Mouse (Mus musculus): ENCODE data around the gene Fv1.
"Not testable (repeated sequence)": the region's sequence is repeated elsewhere in the genome, so short reads cannot be mapped to it uniquely, and the experiment has no call there.

Fv1 gene

DNA sequence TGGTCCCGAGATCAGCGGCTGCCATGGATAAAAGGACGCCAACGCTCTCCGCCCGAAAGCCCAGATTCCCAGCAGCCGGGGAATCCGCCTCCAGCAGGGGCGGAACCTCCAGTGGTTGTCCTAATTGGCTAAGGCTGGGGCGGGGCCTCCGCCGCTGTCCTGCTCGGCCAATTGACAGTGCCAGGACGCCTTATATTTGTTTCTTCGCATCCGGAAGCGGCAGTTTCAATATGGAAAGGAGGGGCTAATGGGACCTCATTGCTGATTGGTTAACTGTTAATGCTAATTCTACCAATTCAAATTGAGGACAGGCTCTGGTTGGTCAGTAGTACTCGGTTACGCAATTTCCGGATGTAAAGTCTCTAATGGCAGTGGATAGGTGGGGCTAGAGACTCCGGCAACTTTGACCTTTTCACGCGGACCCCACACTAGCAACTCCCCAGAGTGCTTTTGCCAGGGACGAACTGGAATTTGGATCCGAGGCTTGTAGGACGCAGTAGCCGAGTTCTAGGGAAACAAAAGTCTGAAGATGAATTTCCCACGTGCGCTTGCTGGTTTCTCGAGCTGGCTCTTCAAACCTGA lies at the start of gene Fv1, which contains the start of gene Miip:
Gene Fv1, plus strand, starts transcription at position 530 of the 582 bp plus-strand sequence.
Gene Miip, minus strand, starts transcription at position 367 of the 582 bp plus-strand sequence.
- peak; percentile 97 for DNase-seq

- DNase-seq: not testable (repeated sequence)
Measured at GRCm38 (mm10) chr4:147819659-147820058, 49.1 kb upstream of the Fv1 start.

- DNase-seq: not testable (repeated sequence)
Measured at GRCm38 (mm10) chr4:147821414-147821813, 47.4 kb upstream of the Fv1 start.

DNA sequence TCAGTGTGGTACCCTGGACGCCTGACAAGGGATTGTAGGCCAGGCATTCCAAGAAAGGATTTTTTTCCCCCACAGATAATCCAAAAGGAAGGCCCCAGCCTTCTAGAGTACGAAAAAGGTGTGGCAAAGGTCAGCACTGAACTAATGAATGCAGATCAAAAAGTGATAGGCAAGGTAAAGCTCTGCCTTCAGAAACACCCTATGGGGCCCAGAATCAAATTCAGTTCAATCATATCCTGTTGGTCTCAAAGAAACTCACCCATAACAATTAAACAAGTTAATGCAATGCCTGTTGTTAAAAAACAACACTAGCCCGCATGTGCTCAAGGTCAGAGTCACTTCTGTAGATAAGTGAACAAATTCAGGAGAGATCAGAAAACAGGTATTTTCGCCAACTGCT lies 44.4 kb upstream of the Fv1 start:
- DNase-seq: no peak

DNA sequence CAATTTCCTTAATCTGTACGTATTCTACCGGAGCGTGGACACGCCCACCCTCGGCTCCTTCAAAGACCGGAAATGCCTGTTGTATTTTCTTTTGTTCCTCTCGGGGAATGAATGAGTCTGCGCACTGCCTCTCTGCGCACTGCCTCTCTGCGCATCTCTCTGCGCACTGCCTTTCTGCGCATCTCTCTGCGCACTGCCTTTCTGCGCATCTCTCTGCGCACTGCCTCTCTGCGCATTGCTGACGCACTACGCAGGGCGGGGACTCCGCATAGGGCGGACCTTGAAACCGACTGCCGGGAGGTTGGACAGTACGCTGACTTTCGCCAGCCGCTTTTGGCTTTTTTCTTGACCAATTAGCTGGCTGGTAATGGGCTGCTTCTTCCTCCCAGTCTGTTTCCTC lies 29.5 kb upstream of the Fv1 start:
- peak; percentile 69 for DNase-seq

- no peak for DNase-seq
Measured at GRCm38 (mm10) chr4:147842871-147843270, 25.9 kb upstream of the Fv1 start.

GRCm38 (mm10) chr4:147847614-147848583 lies 20.9 kb upstream of the Fv1 start, which contains the start of gene Zfp933:
Gene Zfp933, minus strand, starts transcription at chr4:147848366.
- DNase-seq: peak; percentile 85

- DNase-seq: no peak
Measured at GRCm38 (mm10) chr4:147848584-147848991, 20.2 kb upstream of the Fv1 start.

DNA sequence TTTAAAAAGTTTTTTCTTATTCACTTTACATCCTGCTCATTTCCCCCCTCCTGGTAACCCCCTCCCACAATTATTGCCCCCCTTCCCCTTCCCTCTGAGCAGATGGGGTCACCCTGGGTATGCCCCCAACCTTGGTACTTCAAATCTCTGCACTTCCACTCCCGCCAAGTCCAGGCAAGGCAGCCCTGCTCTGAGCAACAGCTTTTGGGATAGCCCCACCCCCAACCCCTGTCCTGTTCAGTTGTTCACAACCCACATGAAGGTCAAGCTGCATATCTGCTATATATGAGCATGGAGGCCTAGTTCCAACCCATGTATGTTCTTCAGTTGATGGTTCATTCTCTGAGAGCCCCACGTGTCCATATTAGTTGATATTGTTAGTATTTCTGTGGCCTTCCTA lies 18.0 kb upstream of the Fv1 start:
- no peak for DNase-seq

- DNase-seq: no peak
Measured at GRCm38 (mm10) chr4:147862051-147862450, 6.7 kb upstream of the Fv1 start.

- no peak for DNase-seq
Measured at GRCm38 (mm10) chr4:147865651-147866050, 3.1 kb upstream of the Fv1 start.

DNA sequence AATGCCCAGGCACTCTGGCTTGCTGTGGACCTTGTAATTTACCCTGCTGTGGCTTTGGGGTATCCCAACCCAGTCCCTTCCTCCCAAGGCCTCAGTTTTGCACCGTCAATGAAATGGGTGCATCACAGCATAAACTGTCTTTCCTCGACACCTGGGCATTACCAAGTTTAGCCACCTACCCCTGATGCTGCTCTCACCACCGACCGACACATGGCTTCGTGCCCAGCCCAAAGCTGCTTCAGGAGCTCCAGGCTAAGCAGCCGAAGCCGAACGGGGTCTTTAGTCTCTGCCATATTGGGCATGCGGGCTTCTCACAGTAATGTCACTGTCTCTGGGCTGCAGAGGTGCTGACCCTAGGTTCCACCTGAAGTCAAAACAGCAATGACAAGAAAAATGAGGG lies 2.7 kb upstream of the Fv1 start:
- no peak for DNase-seq

GRCm38 (mm10) chr4:147866793-147867192 lies 2.0 kb upstream of the Fv1 start:
- DNase-seq: not testable (repeated sequence)

GRCm38 (mm10) chr4:147867563-147868449 lies 973 bp upstream of the Fv1 start:
- peak; percentile 50 for DNase-seq

DNA sequence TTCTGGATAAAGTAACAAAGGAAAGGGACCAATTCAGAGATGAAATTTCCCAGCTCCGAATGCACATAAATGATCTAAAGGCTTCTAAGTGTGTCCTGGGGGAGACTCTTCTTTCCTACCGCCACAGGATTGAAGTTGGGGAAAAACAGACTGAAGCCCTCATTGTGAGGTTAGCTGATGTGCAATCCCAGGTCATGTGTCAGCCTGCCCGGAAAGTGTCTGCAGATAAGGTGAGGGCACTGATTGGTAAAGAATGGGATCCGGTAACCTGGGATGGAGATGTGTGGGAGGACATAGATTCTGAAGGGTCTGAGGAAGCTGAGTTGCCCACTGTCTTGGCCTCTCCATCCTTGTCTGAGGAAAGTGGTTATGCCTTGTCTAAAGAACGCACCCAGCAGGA lies 459 bp downstream of the Fv1 start:
- no peak for DNase-seq

GRCm38 (mm10) chr4:147875852-147876575 lies 7.2 kb downstream of the Fv1 start:
- no peak for DNase-seq

- DNase-seq: no peak
Measured at GRCm38 (mm10) chr4:147878537-147878936, 9.8 kb downstream of the Fv1 start.

- no peak for DNase-seq
Measured at GRCm38 (mm10) chr4:147879456-147879855, 10.7 kb downstream of the Fv1 start.

GRCm38 (mm10) chr4:147879865-147880264 lies 11.1 kb downstream of the Fv1 start:
- DNase-seq: no peak

GRCm38 (mm10) chr4:147881792-147882191 lies 13.0 kb downstream of the Fv1 start:
- no peak for DNase-seq

- no peak for DNase-seq
Measured at GRCm38 (mm10) chr4:147883041-147883440, 14.3 kb downstream of the Fv1 start.

DNA sequence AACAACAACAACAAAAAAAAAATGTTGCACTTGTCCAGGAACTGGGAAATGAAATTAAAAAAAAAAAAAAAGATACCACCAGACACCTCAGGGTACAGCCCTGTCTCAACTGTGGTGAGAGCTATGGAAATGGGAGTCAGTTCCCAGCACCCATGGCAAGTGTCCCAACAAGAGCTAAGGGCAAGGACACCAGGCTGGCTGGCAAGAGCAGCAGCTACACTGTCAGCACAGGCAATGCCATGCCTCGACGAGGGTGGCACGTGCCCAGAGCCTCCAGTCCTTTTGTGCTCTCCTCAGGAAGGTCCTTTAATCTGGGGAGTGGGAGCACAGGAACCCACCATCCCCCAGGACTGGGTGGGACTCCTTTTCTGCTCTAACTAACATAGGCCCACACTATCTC lies 15.4 kb downstream of the Fv1 start:
- DNase-seq: no peak
